Mouse (Mus musculus) gastrocnemius, adult 18-20 months (tissue): ENCODE data around the gene C87499. TPM values are rescaled to one million over a fixed set of nuclear protein-coding genes. Genes with fewer than 3 reads are reported as not detected.

Experiments used
- DNase-seq: peaks from one replicate; pipeline ENCODE4 v3.0.0; 2021; ENCODE audit warnings: low spot score
- long read RNA-seq, 2 experiments: library from polyadenylated mRNA; stranded (forward); transcript quantifications; one replicate each; pipeline ENCODE4 v2.0.0; 2021
- total RNA-seq, 2 experiments: library from RNA; stranded (reverse); gene quantifications; 2 replicates each; pipeline ENCODE4 v1.2.3; 2021

Gene C87499
- total RNA-seq: not detected
- long read RNA-seq, experiment 1: 0 reads
- long read RNA-seq, experiment 2: 0 reads

- no peak for DNase-seq
Measured at GRCm38 (mm10) chr4:88634311-88634710, at the start of gene C87499. Gene C87499 (minus strand): TSS chr4:88634411.

DNA sequence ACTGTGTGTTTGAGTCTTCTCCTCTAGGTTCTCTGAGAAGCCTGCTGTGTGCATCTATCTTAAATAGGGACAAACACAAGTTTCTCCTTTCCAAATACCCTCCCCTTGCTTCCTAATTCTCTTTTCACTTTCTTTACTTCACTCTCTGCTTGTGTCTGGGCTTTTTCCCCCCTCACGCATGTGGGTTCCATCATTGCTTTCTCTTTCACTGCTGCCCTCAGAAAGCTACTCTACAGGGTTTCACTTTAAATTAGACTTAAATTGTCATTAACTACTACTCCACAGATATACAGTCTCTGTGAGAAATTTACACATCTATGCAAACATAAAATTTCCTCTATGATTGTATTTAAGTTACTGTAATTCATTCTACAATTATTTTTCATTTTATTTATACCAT lies 49.6 kb upstream of the C87499 start, which contains the start of gene Ifna2:
Gene Ifna2 (minus strand): TSS at position 101 of the 400 bp plus-strand sequence.
- DNase-seq: no peak

GRCm38 (mm10) chr4:88681353-88681752 lies 47.1 kb upstream of the C87499 start:
- DNase-seq: no peak

DNA sequence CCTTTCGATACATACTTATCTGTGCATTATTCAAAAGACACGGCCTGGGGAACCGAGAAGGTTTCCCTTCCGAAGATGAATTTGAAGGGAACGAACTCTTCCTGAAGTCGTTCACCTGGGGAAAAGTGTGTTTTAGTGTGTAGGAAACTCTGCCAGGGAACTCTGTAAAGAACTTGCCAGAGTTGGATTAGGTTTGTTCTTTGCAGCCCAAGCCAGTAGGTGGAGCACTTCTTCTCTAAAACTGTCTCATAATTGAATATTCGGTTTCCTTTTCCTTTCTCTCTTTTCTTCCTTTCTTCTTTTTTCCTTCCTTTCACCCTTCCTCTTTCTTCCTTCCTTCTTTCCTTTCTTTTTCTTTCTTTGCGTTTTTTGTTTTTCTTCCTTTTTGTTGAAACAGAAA lies 46.2 kb upstream of the C87499 start:
- peak; percentile 22 for DNase-seq

DNA sequence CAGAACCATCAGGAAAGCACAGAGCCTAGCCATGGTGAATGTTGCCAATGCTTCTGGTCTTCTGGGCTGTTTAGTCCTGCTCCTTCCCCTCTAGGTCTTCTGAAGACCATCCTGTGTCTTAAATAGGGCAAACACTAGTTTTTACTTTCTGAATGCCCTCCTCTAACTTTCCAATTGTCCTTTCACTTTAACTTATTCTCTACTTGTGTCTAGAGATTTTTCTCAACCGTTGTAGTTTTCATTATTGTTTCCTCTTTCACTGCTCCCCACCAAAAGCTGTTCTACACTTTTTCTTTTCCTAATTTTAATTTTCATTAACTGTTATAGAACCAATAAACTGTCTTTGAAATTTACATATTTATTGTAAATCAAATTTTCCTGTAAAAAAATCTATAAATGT lies 42.6 kb upstream of the C87499 start, which contains the start of gene Ifna16:
Gene Ifna16 (minus strand): TSS at position 101 of the 400 bp plus-strand sequence.
- DNase-seq: no peak

- no peak for DNase-seq
Measured at GRCm38 (mm10) chr4:88655461-88655860, 21.2 kb upstream of the C87499 start.

- no peak for DNase-seq
Measured at GRCm38 (mm10) chr4:88653644-88654043, 19.4 kb upstream of the C87499 start.

GRCm38 (mm10) chr4:88644359-88644758 lies 10.1 kb upstream of the C87499 start, which contains the start of gene Ifna13:
Gene Ifna13 (minus strand): TSS chr4:88644459.
- no peak for DNase-seq

- DNase-seq: no peak
Measured at GRCm38 (mm10) chr4:88642526-88642925, 8.3 kb upstream of the C87499 start.

GRCm38 (mm10) chr4:88641077-88641831 lies 7.0 kb upstream of the C87499 start:
- DNase-seq: peak; percentile 94

GRCm38 (mm10) chr4:88640704-88641076 lies 6.5 kb upstream of the C87499 start:
- no peak for DNase-seq

- no peak for DNase-seq
Measured at GRCm38 (mm10) chr4:88603276-88603675, 30.9 kb downstream of the C87499 start, which contains the start of gene Ifna12. Gene Ifna12 (minus strand): TSS chr4:88603376.

GRCm38 (mm10) chr4:88592285-88592684 lies 41.9 kb downstream of the C87499 start, which contains the start of gene Ifna9:
Gene Ifna9 (minus strand): TSS chr4:88592385.
- no peak for DNase-seq

Other genes with a start within 250 kb of the C87499 start
- gene Hacd4, start 195.5 kb downstream of the C87499 start, total RNA-seq: under 1 TPM; 0.84 to 0.93 TPM
- not detected for gene Ifnb1, start 111.6 kb downstream of the C87499 start, total RNA-seq
- gene Ifna15, start 76.2 kb downstream of the C87499 start, total RNA-seq: not detected
- gene Ifna14, start 62.6 kb downstream of the C87499 start, total RNA-seq: not detected
- not detected for gene Ifna9, start 42.0 kb downstream of the C87499 start, total RNA-seq
- not detected for gene Ifna12, start 31.0 kb downstream of the C87499 start, total RNA-seq
- gene Ifna13, start 10.0 kb upstream of the C87499 start, total RNA-seq: not detected
- not detected for gene Ifna16, start 42.5 kb upstream of the C87499 start, total RNA-seq
- gene Ifna2, start 49.5 kb upstream of the C87499 start, total RNA-seq: not detected
- gene Ifnab, start 56.9 kb upstream of the C87499 start, total RNA-seq: not detected
- under 1 TPM in 1 of 2 experiments, not detected in 1; 0.21 TPM for gene Gm26566, start 87.4 kb upstream of the C87499 start, total RNA-seq
- gene Klhl9, start 88.1 kb upstream of the C87499 start, total RNA-seq: 10 to 100 TPM; 50.5 to 62.5 TPM
- not detected for gene Gm13271, start 120.5 kb upstream of the C87499 start, total RNA-seq
- not detected for gene Gm13283, start 125.7 kb upstream of the C87499 start, total RNA-seq
- gene Gm13290, start 139.4 kb upstream of the C87499 start, total RNA-seq: not detected
- not detected for gene Gm13289, start 142.5 kb upstream of the C87499 start, total RNA-seq
- not detected for gene Gm13272, start 145.4 kb upstream of the C87499 start, total RNA-seq
- not detected for gene Ifnz, start 147.7 kb upstream of the C87499 start, total RNA-seq
- gene Gm13276, start 151.3 kb upstream of the C87499 start, total RNA-seq: not detected
- gene Gm13277, start 154.2 kb upstream of the C87499 start, total RNA-seq: not detected
- gene Gm13278, start 157.1 kb upstream of the C87499 start, total RNA-seq: not detected
- gene Gm13275, start 160.1 kb upstream of the C87499 start, total RNA-seq: not detected
- gene Gm13279, start 163.0 kb upstream of the C87499 start, total RNA-seq: not detected
- not detected for gene Gm13285, start 165.3 kb upstream of the C87499 start, total RNA-seq
- not detected for gene Gm13287, start 168.8 kb upstream of the C87499 start, total RNA-seq
- not detected for gene Gm13288, start 171.1 kb upstream of the C87499 start, total RNA-seq
- gene Ifna7, start 181.8 kb upstream of the C87499 start, total RNA-seq: not detected
- gene Ifna11, start 185.5 kb upstream of the C87499 start, total RNA-seq: not detected
- not detected for gene Ifna6, start 193.0 kb upstream of the C87499 start, total RNA-seq
- gene Ifna5, start 201.1 kb upstream of the C87499 start, total RNA-seq: not detected
- not detected for gene Ifna4, start 207.4 kb upstream of the C87499 start, total RNA-seq
- gene Ifna1, start 215.7 kb upstream of the C87499 start, total RNA-seq: not detected
- gene Ifne, start 245.8 kb upstream of the C87499 start, total RNA-seq: not detected